Mouse (Mus musculus) small intestine, adult 2 months (tissue): ENCODE measurements around the gene Spon1. TPM values are rescaled to one million over a fixed set of nuclear protein-coding genes. Genes with fewer than 3 reads are reported as not detected.

ENCODE experiments used
- H3K27ac ChIP-seq: fragments of 200-500 bp; 2 replicates; pipeline ENCODE4 v1.5.1; 2012; ENCODE audit warnings: low read depth, low read length, control low read depth, inconsistent platforms; ENCODE audit not compliant: insufficient read depth
- H3K27me3 ChIP-seq: fragments of 200-500 bp; 2 replicates; pipeline ENCODE4 v1.6.1; 2012; ENCODE audit warnings: mild to moderate bottlenecking, moderate library complexity, low read length, inconsistent platforms; ENCODE audit not compliant: control insufficient read depth, insufficient read depth
- H3K36me3 ChIP-seq: fragments of 200-500 bp; 2 replicates; pipeline ENCODE4 v1.6.1; 2012; ENCODE audit warnings: mild to moderate bottlenecking, low read length, control low read depth, inconsistent platforms; ENCODE audit not compliant: control insufficient read depth, insufficient read depth
- H3K4me1 ChIP-seq: fragments of 200-500 bp; 2 replicates; pipeline ENCODE4 v1.6.1; 2012; ENCODE audit warnings: low read length, inconsistent platforms, mixed read lengths; ENCODE audit not compliant: control insufficient read depth, insufficient read depth, insufficient read length
- H3K4me3 ChIP-seq: fragments of 200-500 bp; 2 replicates; pipeline ENCODE4 v1.5.1; 2012; ENCODE audit warnings: low read depth, mild to moderate bottlenecking, control low read depth, inconsistent platforms, low read length, moderate library complexity
- CTCF ChIP-seq: fragments of 200-500 bp; IDR thresholded peaks from 2 replicates; pipeline ENCODE4 v1.5.1; 2012; ENCODE audit warnings: low read depth, mild to moderate bottlenecking, control low read depth, inconsistent platforms, low read length, moderate library complexity, mixed read lengths; ENCODE audit not compliant: insufficient replicate concordance, insufficient read length; ENCODE audit errors: extremely low read depth
- POLR2A ChIP-seq: fragments of 200-500 bp; IDR thresholded peaks from 2 replicates; pipeline ENCODE4 v1.6.1; 2012; ENCODE audit warnings: low read depth, mild to moderate bottlenecking, control low read depth, inconsistent platforms, low read length, moderate library complexity
- WGBS: fragments of 180-500 bp; shearing (Covaris S2); methylation state at CpG from one replicate; pipeline ENCODE4 v1.1.7; 2018; 5-methylcytosine and 5-hydroxymethylcytosine counted together
- polyA plus RNA-seq: library from polyadenylated mRNA; depleted of rRNA; stranded (reverse); fragments of >200 nt; gene quantifications from 2 replicates; pipeline ENCODE4 v1.2.3, GENCODE M21; 2012

Spon1 gene
- polyA plus RNA-seq, 1 experiment = 3.3 TPM

DNA sequence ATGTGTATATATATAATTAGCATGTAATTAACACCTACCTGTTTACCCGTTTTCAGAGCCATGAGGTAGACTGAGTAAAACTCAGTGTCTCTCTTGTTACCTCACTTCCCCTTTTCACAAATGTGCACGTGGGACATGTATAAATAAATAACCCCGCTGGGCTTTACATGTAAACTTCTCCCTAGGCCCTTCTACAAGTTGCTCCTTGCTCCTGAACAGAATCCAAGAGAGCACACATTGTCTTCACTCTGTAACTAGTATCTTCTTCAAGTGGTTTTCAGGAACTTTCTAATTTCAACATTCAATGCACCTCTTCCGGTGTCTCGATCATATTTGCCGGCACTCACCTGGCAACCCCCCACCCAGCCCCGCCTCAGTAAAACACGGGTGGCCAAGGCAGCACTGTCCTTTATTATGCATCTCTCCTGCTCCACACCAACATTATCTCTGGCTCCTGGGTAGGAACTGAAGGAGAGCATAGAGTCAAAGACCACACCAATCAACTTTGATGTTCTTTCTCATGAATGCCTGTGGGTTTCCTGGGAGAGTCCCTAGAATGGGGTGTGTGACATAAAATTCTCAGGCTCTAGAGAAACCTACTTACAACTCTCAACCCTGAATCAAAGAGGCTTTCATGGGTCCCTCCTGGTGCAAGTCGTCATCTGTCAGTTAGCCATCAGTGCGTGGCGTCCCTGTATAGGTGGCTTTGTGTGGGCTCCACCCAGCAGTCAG lies 304.1 kb downstream of the Spon1 start:
- no peak overlapping the region for H3K4me3 ChIP-seq
- no peaks in the 10 kb centered on the region for H3K36me3 ChIP-seq
- H3K27ac ChIP-seq = no peak overlapping the region
- peaks cover 44% of the 10 kb centered on the region for H3K4me1 ChIP-seq
- no peaks in the 10 kb centered on the region for H3K27me3 ChIP-seq
- TF ChIP-seq CTCF (no peak), POLR2A (no peak)
- 60% methylated on average over 11 of the region's 11 CpGs for WGBS

DNA sequence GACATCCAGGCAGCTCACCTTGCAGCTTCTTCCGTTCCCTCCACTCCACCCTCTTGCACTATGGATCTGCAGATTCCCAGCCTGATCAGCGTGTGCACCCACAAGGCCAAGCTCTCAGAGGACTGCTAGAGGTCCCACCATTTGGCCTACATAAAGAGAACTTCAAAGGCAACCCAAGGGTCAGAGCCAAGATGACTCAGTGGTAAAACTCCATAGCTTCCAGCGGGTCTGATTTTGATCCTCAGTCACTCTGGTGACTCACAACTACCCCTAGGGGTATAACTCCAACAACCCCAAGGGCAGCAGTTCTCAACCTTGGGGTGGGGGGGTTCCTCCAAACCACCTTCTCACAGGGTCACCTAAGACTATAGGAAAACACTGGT lies 304.7 kb downstream of the Spon1 start:
- 47% methylated on average over 3 of the region's 3 CpGs for WGBS
- TF ChIP-seq CTCF = no peak
- TF ChIP-seq POLR2A = no peak
- no peaks in the 10 kb centered on the region for H3K36me3 ChIP-seq
- no peak overlapping the region for H3K4me3 ChIP-seq
- peaks cover 43% of the 10 kb centered on the region for H3K4me1 ChIP-seq
- H3K27ac ChIP-seq = no peak overlapping the region
- H3K27me3 ChIP-seq = no peaks in the 10 kb centered on the region

DNA sequence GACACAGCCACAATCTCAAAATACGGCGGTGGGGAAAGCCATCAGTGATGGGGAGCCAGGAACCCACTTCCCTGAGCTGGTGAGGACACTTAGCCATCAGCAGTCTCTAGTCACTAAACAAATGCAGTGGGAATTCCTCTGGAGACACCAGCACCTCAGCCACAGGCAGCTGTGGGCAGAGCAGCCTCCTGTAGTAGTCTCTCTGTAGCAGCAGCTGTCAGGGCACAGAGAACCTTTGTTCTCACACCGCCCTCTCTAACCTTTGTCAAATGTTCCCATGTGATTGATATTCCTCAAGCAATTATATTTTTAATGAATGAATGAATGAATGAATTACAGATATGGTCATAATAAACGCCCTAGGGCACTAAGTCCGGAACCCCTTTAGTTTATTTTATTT lies 305.6 kb downstream of the Spon1 start:
- WGBS = 42% methylated on average over 5 of the region's 5 CpGs
- Histone ChIP-seq H3K27ac (peak overlapping the region; percentile 69), H3K4me1 (peaks cover 39% of the 10 kb centered on the region), H3K4me3 (no peak overlapping the region), H3K27me3 (no peaks in the 10 kb centered on the region), H3K36me3 (no peaks in the 10 kb centered on the region)
- TF ChIP-seq CTCF = no peak
- no peak for TF ChIP-seq POLR2A

DNA sequence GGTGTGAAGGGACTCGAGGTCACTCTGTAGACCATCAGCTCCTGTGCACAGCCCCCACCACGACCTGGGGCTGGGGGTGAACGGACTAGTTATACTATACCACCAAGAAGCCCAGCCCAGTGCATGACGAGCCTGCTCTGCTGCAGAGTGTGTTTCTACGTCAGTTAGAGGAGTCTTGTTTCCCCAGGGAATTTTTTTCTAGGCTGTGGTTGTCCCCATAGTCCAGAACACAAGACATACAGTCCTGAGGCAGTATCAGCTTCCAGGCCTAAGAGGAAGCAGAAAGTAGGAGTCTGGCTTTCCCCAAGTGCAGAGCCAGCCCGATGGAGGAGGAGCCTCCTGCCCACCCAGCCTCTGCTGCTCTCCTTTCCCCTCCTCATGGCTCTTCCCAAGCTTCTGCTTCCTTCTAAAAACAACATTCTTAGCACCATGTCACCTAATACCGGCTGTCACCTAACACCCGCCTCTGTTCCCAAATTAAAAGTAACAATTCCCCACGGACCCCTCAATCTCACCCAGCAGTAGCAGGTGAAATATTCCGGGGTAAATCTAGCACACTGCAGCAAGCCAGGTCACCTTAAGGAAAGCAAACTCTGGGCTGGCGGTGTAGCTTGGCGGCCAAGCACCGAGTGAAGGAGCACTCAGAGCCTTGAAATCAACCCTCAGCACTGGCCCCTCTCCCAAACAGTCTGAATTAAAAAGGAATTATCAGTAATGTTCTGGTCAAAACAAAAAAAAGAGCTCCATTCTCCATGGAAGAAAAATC lies 306.2 kb downstream of the Spon1 start:
- Histone ChIP-seq H3K4me3 (no peak overlapping the region), H3K27me3 (no peaks in the 10 kb centered on the region), H3K36me3 (no peaks in the 10 kb centered on the region), H3K27ac (no peak overlapping the region), H3K4me1 (peaks cover 36% of the 10 kb centered on the region)
- TF ChIP-seq POLR2A (no peak), CTCF (no peak)
- 29% methylated on average over 13 of the region's 13 CpGs for WGBS

DNA sequence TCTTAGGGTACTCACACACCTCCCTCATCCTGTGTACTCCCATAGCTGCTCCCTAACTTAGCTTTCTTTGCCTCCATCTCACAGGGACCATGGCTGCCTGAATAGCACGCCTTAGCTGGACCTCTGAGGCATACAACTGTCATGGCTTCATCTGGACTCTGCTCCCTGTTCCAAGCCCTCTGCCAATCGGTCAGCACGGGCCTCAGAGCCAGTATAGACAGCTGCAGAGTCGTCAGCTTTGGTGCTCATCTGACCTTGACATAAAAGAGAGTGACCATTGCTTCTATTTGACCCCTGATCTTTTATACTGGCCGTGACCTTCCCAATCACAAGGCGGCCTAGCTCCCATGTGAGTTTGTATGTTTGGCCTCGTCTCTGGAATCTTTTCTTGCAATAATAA lies 308.3 kb downstream of the Spon1 start:
- H3K27ac ChIP-seq = no peak overlapping the region

DNA sequence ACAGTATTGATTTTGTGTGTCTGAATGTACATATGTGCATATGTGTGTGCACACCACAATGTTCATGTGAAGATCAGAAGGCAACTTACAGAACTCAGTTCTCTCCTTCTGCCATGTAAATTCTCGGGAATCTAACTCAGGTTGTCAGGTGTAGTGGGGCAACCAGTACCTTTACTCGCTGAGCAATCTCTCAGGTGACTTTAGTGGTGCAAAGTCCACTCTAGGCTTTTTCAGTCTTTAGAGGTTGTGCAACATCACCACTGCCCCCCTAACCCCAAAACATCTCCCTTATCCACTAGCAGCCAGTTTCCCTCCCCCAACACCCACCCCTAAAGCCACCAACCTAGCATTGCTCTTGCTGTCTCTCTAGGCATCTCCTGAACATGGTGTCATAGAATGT lies 308.8 kb downstream of the Spon1 start:
- Histone ChIP-seq H3K4me1 (peaks cover 29% of the 10 kb centered on the region), H3K4me3 (no peak overlapping the region), H3K36me3 (no peaks in the 10 kb centered on the region), H3K27me3 (no peaks in the 10 kb centered on the region), H3K27ac (no peak overlapping the region)
- TF ChIP-seq POLR2A (no peak), CTCF (no peak)
- 29% methylated on average over 2 of the region's 2 CpGs for WGBS

More for the DNA sequence above, 308.3 kb downstream of the Spon1 start:
- WGBS = 59% methylated on average over 7 of the region's 7 CpGs
- no peak overlapping the region for H3K4me3 ChIP-seq
- H3K4me1 ChIP-seq = peaks cover 31% of the 10 kb centered on the region
- no peak for TF ChIP-seq POLR2A
- TF ChIP-seq CTCF = no peak
- H3K27me3 ChIP-seq = no peaks in the 10 kb centered on the region
- H3K36me3 ChIP-seq = no peaks in the 10 kb centered on the region

DNA sequence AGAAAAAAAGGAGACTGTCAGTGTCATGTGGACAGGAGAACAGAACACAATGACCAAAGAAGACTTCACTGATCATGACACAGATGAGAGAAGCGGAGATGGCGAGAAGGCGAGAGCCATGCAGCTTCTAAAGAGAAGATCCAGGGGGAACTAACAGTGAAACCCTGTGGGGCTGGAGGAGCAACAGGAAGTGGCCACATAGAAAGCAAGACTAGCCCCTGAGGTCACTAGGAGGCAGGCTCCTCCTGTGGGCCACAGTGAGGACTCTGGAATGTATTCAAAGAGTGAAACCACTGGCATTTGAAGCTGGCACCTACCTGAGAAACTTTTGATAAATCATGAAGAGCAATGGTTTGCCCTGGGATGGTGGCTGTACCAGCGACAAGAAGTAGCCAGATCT lies 313.5 kb downstream of the Spon1 start:
- no peaks in the 10 kb centered on the region for H3K36me3 ChIP-seq
- WGBS = 90% methylated on average over 4 of the region's 4 CpGs
- no peak overlapping the region for H3K27ac ChIP-seq
- H3K4me1 ChIP-seq = peaks cover 2% of the 10 kb centered on the region; the same call in 1 of the 2 replicates
- TF ChIP-seq CTCF = no peak
- H3K27me3 ChIP-seq = no peaks in the 10 kb centered on the region
- no peak overlapping the region for H3K4me3 ChIP-seq
